Mouse (Mus musculus) E14TG2a.4 (cell line): ENCODE data around the gene Kcnt2.

Experiments
- CTCF ChIP-seq: conservative IDR thresholded peaks from 2 replicates; pipeline ENCODE4 v1.5.1; 2014; ENCODE audit warnings: low read length
- POU5F1 ChIP-seq: IDR thresholded peaks from 2 replicates; pipeline ENCODE4 v1.6.1; 2014; ENCODE audit warnings: low read length, borderline replicate concordance

- TF ChIP-seq CTCF = no peak
- TF ChIP-seq POU5F1 = no peak
Measured at GRCm38 (mm10) chr1:140293140-140293539, 47.2 kb downstream of the Kcnt2 start.
